Mouse (Mus musculus) kidney, embryonic 14.5 days (tissue): ENCODE results near the gene Hist2h2aa1. TPM values are rescaled to one million over a fixed set of nuclear protein-coding genes. Genes with fewer than 3 reads are reported as not detected.
"Not testable (repeated sequence)": the region's sequence is repeated elsewhere in the genome, so short reads cannot be mapped to it uniquely, and the experiment has no call there.

ENCODE experiments used
- ATAC-seq: fragments of 200-750 bp; cut with Nextera tagmentation; 2 replicates; pipeline ENCODE4 v1.8.0; 2017; ENCODE audit warnings: moderate number of reproducible peaks, mild to moderate bottlenecking, moderate TSS enrichment, moderate library complexity; ENCODE audit not compliant: low FRiP score, low TSS enrichment
- H3K27ac ChIP-seq: fragments of 300-500 bp; sonication (generic); 2 replicates; pipeline ENCODE4 v1.5.1; 2014; ENCODE audit warnings: low read depth, mild to moderate bottlenecking, low read length, moderate library complexity, mixed read lengths
- H3K27me3 ChIP-seq: fragments of 300-500 bp; sonication (generic); 2 replicates; pipeline ENCODE4 v1.6.1; 2014; ENCODE audit warnings: mild to moderate bottlenecking, low read length; ENCODE audit not compliant: control insufficient read depth, insufficient read depth
- H3K36me3 ChIP-seq: fragments of 300-500 bp; sonication (generic); 2 replicates; pipeline ENCODE4 v1.6.1; 2014; ENCODE audit warnings: low read length, mixed read lengths; ENCODE audit not compliant: control insufficient read depth, insufficient read depth
- H3K4me1 ChIP-seq: fragments of 300-500 bp; sonication (generic); 2 replicates; pipeline ENCODE4 v1.6.1; 2014; ENCODE audit warnings: low read length, mixed read lengths; ENCODE audit not compliant: control insufficient read depth, insufficient read depth
- H3K4me2 ChIP-seq: fragments of 300-500 bp; sonication (generic); replicated peaks from 2 replicates; pipeline ENCODE4 v1.6.1; 2014; ENCODE audit warnings: low read depth, mild to moderate bottlenecking, low read length
- H3K4me3 ChIP-seq: fragments of 300-500 bp; sonication (generic); 2 replicates; pipeline ENCODE4 v1.5.1; 2014; ENCODE audit warnings: mild to moderate bottlenecking, low read length
- H3K9ac ChIP-seq: fragments of 300-500 bp; sonication (generic); 2 replicates; pipeline ENCODE4 v1.6.1; 2014; ENCODE audit warnings: low read depth, mild to moderate bottlenecking, low read length, moderate library complexity
- H3K9me3 ChIP-seq: fragments of 300-500 bp; sonication (generic); 2 replicates; pipeline ENCODE4 v1.6.1; 2016; ENCODE audit warnings: low read length; ENCODE audit not compliant: control insufficient read depth
- WGBS: fragments of 180-500 bp; shearing (Covaris S2); extraction: QIAGEN DNeasy Blood & Tissue Kit; methylation state at CpG from one replicate; pipeline ENCODE4 v1.1.7; 2014; 5-methylcytosine and 5-hydroxymethylcytosine counted together
- polyA plus RNA-seq: library from polyadenylated mRNA; unstranded; fragments of >200 nt; fragmentation: Nextera tagmentation; extraction: Ambion mirVana; gene quantifications from 2 replicates; pipeline ENCODE4 v1.2.1, GENCODE M21; 2014

Gene Hist2h2aa1
- 18.3 and 20.3 TPM in 2 replicates for polyA plus RNA-seq

GRCm38 (mm10) chr3:96245003-96245886 lies at the start of gene Hist2h2aa1:
Gene Hist2h2aa1 (plus strand): TSS chr3:96245497.
- peak within 1 kb of the TSS; percentile 42 for H3K4me2 ChIP-seq

GRCm38 (mm10) chr3:96195616-96196313 lies 49.5 kb upstream of the Hist2h2aa1 start:
- Histone ChIP-seq H3K9ac (no peak overlapping the region), H3K27me3 (no peaks in the 10 kb centered on the region), H3K36me3 (no peaks in the 10 kb centered on the region), H3K9me3 (no peaks in the 10 kb centered on the region), H3K27ac (no peak overlapping the region), H3K4me3 (no peak overlapping the region), H3K4me2 (no peak overlapping the region), H3K4me1 (peaks cover 5% of the 10 kb centered on the region)
- no peak for ATAC-seq
- WGBS = 92% methylated on average over 11 of the region's 11 CpGs

More at GRCm38 (mm10) chr3:96245003-96245886, at the start of gene Hist2h2aa1:
- ATAC-seq = peak; percentile 91
- H3K27me3 ChIP-seq, H3K9me3 ChIP-seq, H3K36me3 ChIP-seq: not testable (repeated sequence)
- H3K27ac ChIP-seq = peak within 1 kb of the TSS; percentile 99
- H3K9ac ChIP-seq = peak within 1 kb of the TSS; percentile 79
- WGBS = 0% methylated on average over 18 of the region's 88 CpGs
- H3K4me1 ChIP-seq = peaks cover 26% of the 10 kb centered on the region
- H3K4me3 ChIP-seq = peak within 1 kb of the TSS; percentile 43

GRCm38 (mm10) chr3:96196437-96197128 lies 48.7 kb upstream of the Hist2h2aa1 start:
- peak; percentile 53; the same call in 1 of the 2 replicates for ATAC-seq

GRCm38 (mm10) chr3:96197129-96197749 lies 48.1 kb upstream of the Hist2h2aa1 start:
- under 1% methylated on average over 50 of the region's 50 CpGs for WGBS
- peak; percentile 93 for ATAC-seq
- H3K4me3 ChIP-seq = peak overlapping the region; percentile 55
- H3K36me3 ChIP-seq = no peaks in the 10 kb centered on the region
- H3K27ac ChIP-seq = peak overlapping the region; percentile 90
- H3K4me1 ChIP-seq = peaks cover 5% of the 10 kb centered on the region
- peak overlapping the region; percentile 81 for H3K4me2 ChIP-seq
- peak overlapping the region; percentile 80 for H3K9ac ChIP-seq
- no peaks in the 10 kb centered on the region for H3K27me3 ChIP-seq
- no peaks in the 10 kb centered on the region for H3K9me3 ChIP-seq

More at GRCm38 (mm10) chr3:96196437-96197128, 48.7 kb upstream of the Hist2h2aa1 start:
- Histone ChIP-seq H3K9me3 (no peaks in the 10 kb centered on the region), H3K27ac (peak overlapping the region; percentile 90), H3K4me1 (peaks cover 5% of the 10 kb centered on the region), H3K27me3 (no peaks in the 10 kb centered on the region), H3K36me3 (no peaks in the 10 kb centered on the region), H3K4me3 (peak overlapping the region; percentile 55), H3K9ac (peak overlapping the region; percentile 80), H3K4me2 (peak overlapping the region; percentile 81)
- WGBS = 16% methylated on average over 27 of the region's 27 CpGs

GRCm38 (mm10) chr3:96198181-96198580 lies 47.1 kb upstream of the Hist2h2aa1 start:
- H3K9ac ChIP-seq = peak overlapping the region; percentile 43; the same call in 1 of the 2 replicates
- no peak overlapping the region; the same call in 1 of the 2 replicates for H3K27ac ChIP-seq
- no peaks in the 10 kb centered on the region for H3K36me3 ChIP-seq
- no peaks in the 10 kb centered on the region for H3K27me3 ChIP-seq
- H3K4me3 ChIP-seq = peak overlapping the region; percentile 55
- peaks cover 5% of the 10 kb centered on the region for H3K4me1 ChIP-seq
- peak overlapping the region; percentile 81 for H3K4me2 ChIP-seq
- 5% methylated on average over 6 of the region's 6 CpGs for WGBS
- H3K9me3 ChIP-seq = no peaks in the 10 kb centered on the region
- peak; percentile 28; the same call in 1 of the 2 replicates for ATAC-seq

GRCm38 (mm10) chr3:96198601-96199251 lies 46.6 kb upstream of the Hist2h2aa1 start:
- not testable (repeated sequence) for H3K9ac ChIP-seq, H3K9me3 ChIP-seq, H3K36me3 ChIP-seq, H3K27ac ChIP-seq, ATAC-seq, H3K4me1 ChIP-seq, H3K27me3 ChIP-seq, H3K4me3 ChIP-seq
- 0 out of 2 replicates have a peak overlapping the region, but pooled peaks have one; percentile 10 for H3K4me2 ChIP-seq
- WGBS = 30% methylated on average over 6 of the region's 8 CpGs

GRCm38 (mm10) chr3:96199731-96200130 lies 45.6 kb upstream of the Hist2h2aa1 start:
- Histone ChIP-seq H3K4me3 (no peak overlapping the region), H3K27ac (no peak overlapping the region), H3K27me3 (no peaks in the 10 kb centered on the region), H3K36me3 (no peaks in the 10 kb centered on the region), H3K9ac (no peak overlapping the region), H3K4me1 (peaks cover 5% of the 10 kb centered on the region), H3K4me2 (no peak overlapping the region), H3K9me3 (no peaks in the 10 kb centered on the region)
- no peak for ATAC-seq
- WGBS = 68% methylated on average over 2 of the region's 2 CpGs

GRCm38 (mm10) chr3:96207819-96208218 lies 37.5 kb upstream of the Hist2h2aa1 start:
- no peak overlapping the region for H3K9ac ChIP-seq
- H3K4me2 ChIP-seq = no peak overlapping the region
- H3K36me3 ChIP-seq = no peaks in the 10 kb centered on the region
- H3K27me3 ChIP-seq = no peaks in the 10 kb centered on the region
- 75% methylated on average over 3 of the region's 3 CpGs for WGBS
- no peak overlapping the region for H3K27ac ChIP-seq
- no peaks in the 10 kb centered on the region for H3K4me1 ChIP-seq
- H3K9me3 ChIP-seq = no peaks in the 10 kb centered on the region
- H3K4me3 ChIP-seq = no peak overlapping the region
- ATAC-seq = no peak
